Mouse (Mus musculus) CH12.LX (cell line): Measurements from ENCODE around the gene Cyb5b.

Experiments
- CTCF ChIP-seq, 2 experiments: IDR thresholded peaks in 1 of 2; conservative IDR thresholded peaks in 1 of 2; 2 replicates each; pipeline ENCODE4 v1.5.1; 2011 to 2012; ENCODE audit warnings: low read depth in 2 of 2, low read length in 2 of 2, improper control_type of control experiment in 1 of 2, inconsistent platforms in 1 of 2, mild to moderate bottlenecking in 1 of 2, moderate library complexity in 1 of 2
- ELF1 ChIP-seq: IDR thresholded peaks from 2 replicates; pipeline ENCODE4 v1.6.1; 2014; ENCODE audit warnings: low read depth, mild to moderate bottlenecking, inconsistent platforms, low read length, improper control_type of control experiment
- EP300 ChIP-seq: IDR thresholded peaks from 2 replicates; pipeline ENCODE4 v1.6.1; 2011; ENCODE audit warnings: low read length, improper control_type of control experiment
- HCFC1 ChIP-seq: IDR thresholded peaks from 2 replicates; pipeline ENCODE4 v1.6.1; 2012; ENCODE audit warnings: low read depth, mild to moderate bottlenecking, inconsistent platforms, low read length, improper control_type of control experiment
- MAFK ChIP-seq: IDR thresholded peaks from 2 replicates; pipeline ENCODE4 v1.6.1; 2011; ENCODE audit warnings: low read length, improper control_type of control experiment; ENCODE audit not compliant: insufficient replicate concordance
- MAX ChIP-seq: IDR thresholded peaks from 2 replicates; pipeline ENCODE4 v1.6.1; 2011; ENCODE audit warnings: low read length, improper control_type of control experiment
- POLR2A ChIP-seq: IDR thresholded peaks from 2 replicates; pipeline ENCODE4 v1.6.1; 2011; ENCODE audit warnings: low read depth, mild to moderate bottlenecking, improper control_type of control experiment, low read length
- RAD21 ChIP-seq: IDR thresholded peaks from 2 replicates; pipeline ENCODE4 v1.6.1; 2011; ENCODE audit warnings: low read depth, mild to moderate bottlenecking, low read length, improper control_type of control experiment, moderate library complexity
- RCOR1 ChIP-seq: conservative IDR thresholded peaks from 2 replicates; pipeline ENCODE4 v1.6.1; 2012; ENCODE audit warnings: low read depth, mild to moderate bottlenecking, inconsistent platforms, low read length, improper control_type of control experiment
- TBP ChIP-seq: conservative IDR thresholded peaks from 2 replicates; pipeline ENCODE4 v1.6.1; 2011; ENCODE audit warnings: low read depth, low read length, improper control_type of control experiment
- USF1 ChIP-seq: IDR thresholded peaks from 2 replicates; pipeline ENCODE4 v1.6.1; 2014; ENCODE audit warnings: low read depth, mild to moderate bottlenecking, inconsistent platforms, low read length, improper control_type of control experiment
- ZKSCAN1 ChIP-seq: IDR thresholded peaks from 2 replicates; pipeline ENCODE4 v1.6.1; 2012; ENCODE audit warnings: low read depth, inconsistent platforms, low read length, improper control_type of control experiment, borderline replicate concordance
- ZNF384 ChIP-seq: IDR thresholded peaks from 2 replicates; pipeline ENCODE4 v1.6.1; 2012; ENCODE audit warnings: low read depth, low read length, improper control_type of control experiment, inconsistent platforms

DNA sequence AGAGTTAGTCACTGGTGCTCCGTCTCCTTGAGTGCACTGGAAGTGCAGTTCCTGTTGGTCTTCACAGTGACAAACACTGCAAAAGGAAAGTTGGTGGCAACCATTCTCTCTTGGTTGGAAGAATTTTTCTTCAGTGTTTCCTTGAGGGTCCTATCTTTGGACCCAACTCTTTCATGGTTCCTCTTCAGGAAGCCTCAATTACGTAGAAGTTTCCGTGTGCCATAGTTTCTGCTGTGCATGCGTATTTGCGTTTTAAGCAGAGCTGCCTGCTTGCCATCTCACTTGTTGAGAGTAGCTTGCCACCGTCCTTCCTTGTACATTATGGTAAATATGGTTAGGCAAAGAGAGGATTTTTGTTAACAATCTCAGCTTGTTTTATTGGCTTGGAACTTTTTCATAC, 30.7 kb downstream of the Cyb5b start:
- TF ChIP-seq POLR2A (0 out of 2 replicates have a peak, but pooled peaks have one; percentile 25), TBP (no peak), ELF1 (no peak), CTCF (conservative IDR thresholded peaks at IDR 0.05 in 1 of 2, IDR thresholded peaks at IDR 0.05 in 1 of 2; ENCODE audit: low read depth in 2 of 2, low read length in 2 of 2) (no peak), HCFC1 (no peak), RAD21 (no peak), MAFK (peak; percentile 83; the same call in 1 of the 2 replicates), RCOR1 (no peak), ZKSCAN1 (no peak), EP300 (peak; percentile 75), ZNF384 (no peak), USF1 (no peak), MAX (no peak)
